Mouse (Mus musculus): ENCODE results near the gene Zfp410. TPM values are rescaled to one million over a fixed set of nuclear protein-coding genes. Genes with fewer than 3 reads are reported as not detected.

Zfp410 gene
- polyA plus RNA-seq, 1 experiment, result 59.1 TPM

- TF ChIP-seq POLR2A (IDR thresholded peaks at IDR 0.05; ENCODE audit: control insufficient read depth, extremely low read depth, insufficient read depth, low read length, poor library complexity) (no peak), CTCF (IDR thresholded peaks at IDR 0.05; ENCODE audit: borderline replicate concordance, control insufficient read depth, extremely low read depth, insufficient read depth, low read length, poor library complexity) (no peak)
- H3K27me3 ChIP-seq (ENCODE audit: control insufficient read depth, insufficient read depth, low read length), result no peaks in the 10 kb centered on the region
- peaks cover 3% of the 10 kb centered on the region for H3K4me1 ChIP-seq (replicated peaks; ENCODE audit: control insufficient read depth, insufficient read depth, low read length)
- H3K4me3 ChIP-seq (ENCODE audit: control insufficient read depth, insufficient read depth, low read length), result no peak overlapping the region
- no peak overlapping the region for H3K27ac ChIP-seq (ENCODE audit: control insufficient read depth, insufficient read depth, low read length)
- no peak for DNase-seq
- no peaks in the 10 kb centered on the region for H3K36me3 ChIP-seq (ENCODE audit: control insufficient read depth, insufficient read depth, low read length)
- 95% methylated on average over 6 of the region's 6 CpGs for WGBS
Measured at GRCm38 (mm10) chr12:84365137-84365536, 48.5 kb downstream of the Zfp410 start.

- Histone ChIP-seq H3K27ac (ENCODE audit: control insufficient read depth, insufficient read depth, low read length) (no peak overlapping the region), H3K36me3 (ENCODE audit: control insufficient read depth, insufficient read depth, low read length) (peaks cover 16% of the 10 kb centered on the region), H3K27me3 (ENCODE audit: control insufficient read depth, insufficient read depth, low read length) (no peaks in the 10 kb centered on the region), H3K4me1 (replicated peaks; ENCODE audit: control insufficient read depth, insufficient read depth, low read length) (peaks cover 3% of the 10 kb centered on the region), H3K4me3 (ENCODE audit: control insufficient read depth, insufficient read depth, low read length) (no peak overlapping the region)
- TF ChIP-seq POLR2A (IDR thresholded peaks at IDR 0.05; ENCODE audit: control insufficient read depth, extremely low read depth, insufficient read depth, low read length, poor library complexity) (no peak), CTCF (IDR thresholded peaks at IDR 0.05; ENCODE audit: borderline replicate concordance, control insufficient read depth, extremely low read depth, insufficient read depth, low read length, poor library complexity) (no peak)
- WGBS, result 92% methylated on average over 9 of the region's 9 CpGs
- no peak for DNase-seq
Measured at GRCm38 (mm10) chr12:84366971-84367370, 50.3 kb downstream of the Zfp410 start.

DNA sequence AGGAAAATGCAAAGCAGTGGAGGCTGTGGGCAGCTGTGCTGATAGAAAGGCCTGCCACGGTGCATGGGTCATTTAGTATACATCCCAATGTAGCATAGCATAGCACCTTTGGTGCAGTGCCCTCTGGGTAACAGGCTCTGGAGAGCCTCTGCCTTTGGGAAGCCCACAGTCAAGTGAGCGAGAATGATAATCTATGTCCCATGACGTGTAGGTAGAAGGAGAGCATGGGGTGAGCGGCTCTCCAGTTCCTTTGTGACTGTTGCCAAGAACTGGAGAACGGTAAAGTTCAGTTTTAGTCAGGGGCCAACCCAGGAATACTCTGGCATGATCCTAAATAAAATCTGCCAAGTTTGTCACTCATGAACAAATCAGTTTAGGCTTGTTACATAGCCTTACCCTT, 55.0 kb downstream of the Zfp410 start:
- no peak for TF ChIP-seq CTCF (IDR thresholded peaks at IDR 0.05; ENCODE audit: borderline replicate concordance, control insufficient read depth, extremely low read depth, insufficient read depth, low read length, poor library complexity)
- TF ChIP-seq POLR2A (IDR thresholded peaks at IDR 0.05; ENCODE audit: control insufficient read depth, extremely low read depth, insufficient read depth, low read length, poor library complexity), result no peak
- no peak overlapping the region for H3K27ac ChIP-seq (ENCODE audit: control insufficient read depth, insufficient read depth, low read length)
- WGBS, result 97% methylated on average over 5 of the region's 5 CpGs
- H3K36me3 ChIP-seq (ENCODE audit: control insufficient read depth, insufficient read depth, low read length), result peaks cover 60% of the 10 kb centered on the region
- DNase-seq, result no peak
- H3K4me3 ChIP-seq (ENCODE audit: control insufficient read depth, insufficient read depth, low read length), result no peak overlapping the region
- no peaks in the 10 kb centered on the region for H3K27me3 ChIP-seq (ENCODE audit: control insufficient read depth, insufficient read depth, low read length)
- H3K4me1 ChIP-seq (replicated peaks; ENCODE audit: control insufficient read depth, insufficient read depth, low read length), result no peaks in the 10 kb centered on the region

DNA sequence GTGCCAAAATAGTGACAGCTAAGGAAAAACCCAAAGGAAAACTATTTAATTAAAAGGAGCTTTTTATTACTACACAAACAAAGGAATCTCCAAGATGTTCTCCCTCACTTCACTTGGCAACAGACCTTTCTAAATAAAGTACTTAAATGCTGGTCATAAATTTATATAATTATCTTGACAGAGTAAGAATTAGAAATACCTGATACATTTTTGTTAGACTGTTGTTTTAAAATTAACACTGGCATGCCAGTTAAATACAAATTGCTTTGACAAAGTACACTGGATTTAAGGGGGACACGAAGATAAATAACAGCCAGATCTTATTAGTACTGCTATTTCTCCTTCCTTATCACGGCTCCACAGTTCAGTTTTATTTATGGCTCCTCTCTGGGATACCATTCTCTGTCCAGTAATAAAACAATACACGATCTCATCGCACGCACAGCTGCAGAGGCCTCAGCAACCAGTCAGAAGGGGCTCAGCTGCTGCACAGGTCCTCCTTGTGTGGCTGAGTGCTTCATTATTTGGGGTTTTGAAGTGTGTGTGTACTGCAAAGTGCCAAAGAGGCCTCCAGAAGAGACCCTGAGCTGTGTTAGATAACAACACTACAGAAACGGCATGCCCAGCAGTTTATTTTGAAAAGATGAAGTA, 57.3 kb downstream of the Zfp410 start:
- no peak for TF ChIP-seq POLR2A (IDR thresholded peaks at IDR 0.05; ENCODE audit: control insufficient read depth, extremely low read depth, insufficient read depth, low read length, poor library complexity)
- no peak for TF ChIP-seq CTCF (IDR thresholded peaks at IDR 0.05; ENCODE audit: borderline replicate concordance, control insufficient read depth, extremely low read depth, insufficient read depth, low read length, poor library complexity)
- WGBS, result 97% methylated on average over 6 of the region's 6 CpGs
- DNase-seq, result no peak
- no peak overlapping the region for H3K4me3 ChIP-seq (ENCODE audit: control insufficient read depth, insufficient read depth, low read length)
- H3K27ac ChIP-seq (ENCODE audit: control insufficient read depth, insufficient read depth, low read length), result no peak overlapping the region
- H3K36me3 ChIP-seq (ENCODE audit: control insufficient read depth, insufficient read depth, low read length), result peaks cover 83% of the 10 kb centered on the region
- no peaks in the 10 kb centered on the region for H3K27me3 ChIP-seq (ENCODE audit: control insufficient read depth, insufficient read depth, low read length)
- H3K4me1 ChIP-seq (replicated peaks; ENCODE audit: control insufficient read depth, insufficient read depth, low read length), result no peaks in the 10 kb centered on the region

- no peaks in the 10 kb centered on the region for H3K4me1 ChIP-seq (replicated peaks; ENCODE audit: control insufficient read depth, insufficient read depth, low read length)
- no peaks in the 10 kb centered on the region for H3K27me3 ChIP-seq (ENCODE audit: control insufficient read depth, insufficient read depth, low read length)
- peaks cover 51% of the 10 kb centered on the region for H3K36me3 ChIP-seq (ENCODE audit: control insufficient read depth, insufficient read depth, low read length)
- no peak for DNase-seq
- H3K27ac ChIP-seq (ENCODE audit: control insufficient read depth, insufficient read depth, low read length), result no peak overlapping the region
- no peak for TF ChIP-seq CTCF (IDR thresholded peaks at IDR 0.05; ENCODE audit: borderline replicate concordance, control insufficient read depth, extremely low read depth, insufficient read depth, low read length, poor library complexity)
- TF ChIP-seq POLR2A (IDR thresholded peaks at IDR 0.05; ENCODE audit: control insufficient read depth, extremely low read depth, insufficient read depth, low read length, poor library complexity), result no peak
- WGBS, result 98% methylated on average over 4 of the region's 4 CpGs
- no peak overlapping the region for H3K4me3 ChIP-seq (ENCODE audit: control insufficient read depth, insufficient read depth, low read length)
Measured at GRCm38 (mm10) chr12:84382369-84382768, 65.7 kb downstream of the Zfp410 start.

GRCm38 (mm10) chr12:84384644-84385081, 68.0 kb downstream of the Zfp410 start:
- H3K4me3 ChIP-seq (ENCODE audit: control insufficient read depth, insufficient read depth, low read length), result no peak overlapping the region
- H3K4me1 ChIP-seq (replicated peaks; ENCODE audit: control insufficient read depth, insufficient read depth, low read length), result peaks cover 11% of the 10 kb centered on the region
- DNase-seq, result no peak
- no peaks in the 10 kb centered on the region for H3K27me3 ChIP-seq (ENCODE audit: control insufficient read depth, insufficient read depth, low read length)
- no peak for TF ChIP-seq CTCF (IDR thresholded peaks at IDR 0.05; ENCODE audit: borderline replicate concordance, control insufficient read depth, extremely low read depth, insufficient read depth, low read length, poor library complexity)
- TF ChIP-seq POLR2A (IDR thresholded peaks at IDR 0.05; ENCODE audit: control insufficient read depth, extremely low read depth, insufficient read depth, low read length, poor library complexity), result no peak
- peaks cover 36% of the 10 kb centered on the region for H3K36me3 ChIP-seq (ENCODE audit: control insufficient read depth, insufficient read depth, low read length)
- H3K27ac ChIP-seq (ENCODE audit: control insufficient read depth, insufficient read depth, low read length), result no peak overlapping the region
- 66% methylated on average over 5 of the region's 5 CpGs for WGBS
